Mouse (Mus musculus) kidney, adult 2 months (tissue): ENCODE data around the gene Dnah7b.

Source experiments
- CTCF ChIP-seq: fragments of 200-500 bp; conservative IDR thresholded peaks from 2 replicates; pipeline ENCODE4 v1.5.1; 2011; ENCODE audit warnings: low read depth, mild to moderate bottlenecking, control low read depth, low read length, moderate library complexity, mixed read lengths; ENCODE audit not compliant: insufficient read depth, insufficient read length
- POLR2A ChIP-seq: fragments of 200-500 bp; IDR thresholded peaks from one replicate; pipeline ENCODE4 v1.6.1; 2011; ENCODE audit warnings: low read depth, low read length, control low read depth

GRCm38 (mm10) chr1:46066015-46066414 lies at the start of gene Dnah7b:
- TF ChIP-seq CTCF (no peak), POLR2A (no peak)
